Mouse (Mus musculus) liver, adult 2 months (tissue): ENCODE data around the gene Fzd9. TPM values are rescaled to one million over a fixed set of nuclear protein-coding genes. Genes with fewer than 3 reads are reported as not detected.

Experiments
- DNase-seq: peaks from one replicate; pipeline ENCODE4 v3.0.0-alpha.2; 2011; ENCODE audit warnings: low read depth, low spot score; ENCODE audit errors: extremely low read depth
- H3K27ac ChIP-seq: fragments of 200-500 bp; replicated peaks from 2 replicates; pipeline ENCODE4 v1.5.1; 2012; ENCODE audit warnings: low read depth, mild to moderate bottlenecking, control low read depth, inconsistent platforms, low read length; ENCODE audit not compliant: insufficient read depth
- H3K27me3 ChIP-seq: fragments of 200-500 bp; 2 replicates; pipeline ENCODE4 v1.6.1; 2012; ENCODE audit warnings: mild to moderate bottlenecking, moderate library complexity, low read length, inconsistent platforms; ENCODE audit not compliant: control insufficient read depth, insufficient read depth
- H3K36me3 ChIP-seq: fragments of 200-500 bp; 2 replicates; pipeline ENCODE4 v1.6.1; 2012; ENCODE audit warnings: low read length, inconsistent platforms; ENCODE audit not compliant: control insufficient read depth, insufficient read depth
- H3K4me1 ChIP-seq: fragments of 200-500 bp; 2 replicates; pipeline ENCODE4 v1.6.1; 2011; ENCODE audit warnings: low read length; ENCODE audit not compliant: control insufficient read depth, insufficient read depth
- H3K4me3 ChIP-seq: fragments of 200-500 bp; 2 replicates; pipeline ENCODE4 v1.5.1; 2011; ENCODE audit warnings: low read depth, mild to moderate bottlenecking, control low read depth, low read length, moderate library complexity; ENCODE audit not compliant: insufficient read depth
- H3K79me2 ChIP-seq: fragments of 200-500 bp; 2 replicates; pipeline ENCODE4 v1.6.1; 2012; ENCODE audit warnings: inconsistent platforms, mild to moderate bottlenecking, low read length, moderate library complexity; ENCODE audit not compliant: control insufficient read depth, insufficient read depth
- H3K9ac ChIP-seq: fragments of 200-500 bp; 2 replicates; pipeline ENCODE4 v1.6.1; 2012; ENCODE audit warnings: low read depth, mild to moderate bottlenecking, control low read depth, inconsistent platforms, low read length
- CTCF ChIP-seq: fragments of 200-500 bp; IDR thresholded peaks from 2 replicates; pipeline ENCODE4 v1.5.1; 2011; ENCODE audit warnings: low read depth, low read length, control low read depth
- POLR2A ChIP-seq: fragments of 200-500 bp; IDR thresholded peaks from 2 replicates; pipeline ENCODE4 v1.6.1; 2011; ENCODE audit warnings: low read length, control low read depth; ENCODE audit not compliant: insufficient read depth; ENCODE audit errors: extremely low read depth
- WGBS: fragments of 180-500 bp; shearing (Covaris S2); methylation state at CpG from one replicate; pipeline ENCODE4 v1.1.7; 2018; 5-methylcytosine and 5-hydroxymethylcytosine counted together
- polyA plus RNA-seq: library from polyadenylated mRNA; depleted of rRNA; stranded (reverse); fragments of >200 nt; gene quantifications from 2 replicates; pipeline ENCODE4 v1.2.3, GENCODE M21; 2012
- total RNA-seq: library from RNA; depleted of rRNA; stranded (reverse); fragments of >200 nt; gene quantifications from 2 replicates; pipeline ENCODE4 v1.2.3, GENCODE M21; 2014

The Fzd9 gene
- total and polyA plus RNA-seq, 2 experiments = 0.05 TPM; not detected in 1

DNA sequence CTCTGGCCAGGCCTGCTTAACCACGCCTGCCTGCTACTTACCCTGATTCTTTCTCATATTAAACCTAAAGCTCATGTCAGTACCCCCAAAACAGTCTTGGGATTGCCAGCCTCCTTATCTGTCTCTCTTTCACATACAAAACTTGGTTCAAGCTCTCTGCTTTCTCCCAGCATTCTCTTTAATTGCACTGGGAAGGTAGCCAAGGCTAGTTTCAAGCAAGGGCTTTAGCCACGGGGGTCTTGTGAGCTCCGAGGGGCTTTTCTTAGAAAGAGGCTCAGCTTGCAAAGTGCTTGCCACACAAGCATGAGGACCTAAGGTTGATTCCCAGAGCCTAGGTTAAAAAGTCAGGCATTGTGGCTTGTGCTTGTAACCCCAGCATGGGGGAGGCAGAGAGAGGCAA is 34.2 kb upstream of the Fzd9 start:
- Histone ChIP-seq H3K9ac (no peak overlapping the region), H3K27me3 (no peaks in the 10 kb centered on the region), H3K79me2 (no peaks in the 10 kb centered on the region), H3K4me3 (no peak overlapping the region), H3K27ac (no peak overlapping the region), H3K36me3 (no peaks in the 10 kb centered on the region), H3K4me1 (no peaks in the 10 kb centered on the region)
- 80% methylated on average over 3 of the region's 3 CpGs for WGBS
- no peak for TF ChIP-seq POLR2A
- no peak for TF ChIP-seq CTCF
- DNase-seq = no peak

DNA sequence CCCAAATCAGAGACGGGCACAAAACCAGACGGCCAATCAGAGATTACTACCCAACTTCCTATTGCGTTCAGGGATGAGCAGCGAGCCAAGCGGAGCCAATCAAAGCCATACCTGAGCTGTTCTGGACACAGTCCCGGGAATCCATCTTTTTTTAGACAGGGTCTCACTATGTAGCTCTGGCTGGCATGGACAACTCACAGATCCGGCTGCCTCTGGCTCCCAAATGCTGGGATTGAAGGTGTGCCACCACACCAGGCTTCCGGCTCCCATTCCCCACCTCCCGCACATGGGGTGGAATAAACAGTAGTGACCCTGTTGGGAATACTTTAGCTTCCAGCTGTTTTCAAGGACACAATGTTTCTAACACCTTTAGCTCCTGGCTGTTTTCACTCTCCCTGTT is 29.2 kb upstream of the Fzd9 start:
- Histone ChIP-seq H3K27ac (no peak overlapping the region), H3K4me1 (no peaks in the 10 kb centered on the region), H3K27me3 (0 out of 2 replicates have a peak, but pooled peaks cover 6% of the 10 kb centered on the region), H3K9ac (no peak overlapping the region), H3K79me2 (no peaks in the 10 kb centered on the region), H3K36me3 (no peaks in the 10 kb centered on the region), H3K4me3 (no peak overlapping the region)
- no peak for TF ChIP-seq POLR2A
- TF ChIP-seq CTCF = no peak
- DNase-seq = no peak
- 73% methylated on average over 9 of the region's 9 CpGs for WGBS

DNA sequence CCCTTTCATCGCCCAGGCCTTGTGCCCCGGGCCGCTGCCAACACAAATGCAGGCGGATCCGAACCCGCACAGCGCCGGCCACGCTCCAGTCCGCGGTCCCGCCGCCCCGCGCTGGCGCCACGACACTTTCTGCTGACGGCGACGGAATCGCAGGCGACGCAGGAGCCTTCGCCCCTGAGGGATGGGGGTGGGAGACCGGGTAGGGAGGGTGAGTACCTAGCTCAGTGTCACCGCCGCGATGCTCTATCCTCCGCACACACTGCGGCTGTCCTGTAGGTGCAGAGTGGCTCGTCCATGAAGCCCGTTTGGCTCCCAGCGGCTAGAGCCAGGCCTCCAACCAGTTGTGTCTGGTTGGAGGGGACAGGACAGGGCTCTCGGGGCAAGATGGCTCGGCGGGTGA is 25.6 kb upstream of the Fzd9 start:
- Histone ChIP-seq H3K79me2 (no peaks in the 10 kb centered on the region), H3K27ac (no peak overlapping the region), H3K4me3 (no peak overlapping the region), H3K36me3 (no peaks in the 10 kb centered on the region), H3K4me1 (no peaks in the 10 kb centered on the region), H3K27me3 (0 out of 2 replicates have a peak, but pooled peaks cover 6% of the 10 kb centered on the region), H3K9ac (no peak overlapping the region)
- whole genome bisulfite sequencing = 12% methylated on average over 36 of the region's 36 CpGs
- no peak for TF ChIP-seq CTCF
- no peak for TF ChIP-seq POLR2A
- no peak for DNase-seq

DNA sequence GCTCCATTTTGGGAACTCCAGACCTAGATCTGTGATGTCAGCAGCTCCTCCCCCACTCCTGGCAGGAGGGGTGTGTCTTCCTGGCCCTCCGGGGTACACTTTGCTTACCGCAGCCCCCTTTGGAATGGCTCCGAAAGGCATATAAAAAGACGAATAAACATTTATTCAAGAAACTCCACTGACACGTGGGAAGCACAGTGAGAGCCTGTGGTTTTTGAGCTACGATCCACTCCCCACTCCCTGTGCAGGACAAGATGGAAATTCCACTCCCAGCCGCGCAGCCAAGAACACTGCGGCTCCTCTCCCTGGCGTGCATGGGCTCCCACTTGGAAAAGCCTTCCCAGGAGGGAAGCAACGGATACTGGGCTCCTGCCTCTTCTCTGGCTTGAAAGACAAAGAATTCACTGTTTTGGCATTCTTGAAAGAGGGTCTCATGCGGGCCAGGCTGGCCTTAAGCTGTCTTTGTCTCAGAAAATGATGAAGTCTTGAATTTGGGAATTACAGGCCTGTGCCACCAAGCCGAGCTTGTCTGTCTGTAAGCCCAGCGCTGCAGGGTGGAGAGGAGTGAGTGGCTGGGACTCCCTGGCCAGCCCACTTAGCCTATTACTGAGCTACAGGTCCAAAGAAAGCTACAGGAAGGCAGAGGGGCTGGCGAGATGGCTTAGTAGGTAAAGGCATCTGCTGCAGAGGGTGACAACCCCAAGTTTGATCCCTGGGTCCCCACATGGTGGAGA is 23.8 kb upstream of the Fzd9 start:
- H3K9ac ChIP-seq = no peak overlapping the region
- 64% methylated on average over 15 of the region's 15 CpGs for WGBS
- TF ChIP-seq POLR2A (no peak), CTCF (no peak)
- 0 out of 2 replicates have a peak, but pooled peaks cover 6% of the 10 kb centered on the region for H3K27me3 ChIP-seq
- no peak for DNase-seq
- no peaks in the 10 kb centered on the region for H3K4me1 ChIP-seq
- H3K4me3 ChIP-seq = no peak overlapping the region
- H3K79me2 ChIP-seq = no peaks in the 10 kb centered on the region
- H3K27ac ChIP-seq = no peak overlapping the region
- H3K36me3 ChIP-seq = no peaks in the 10 kb centered on the region

DNA sequence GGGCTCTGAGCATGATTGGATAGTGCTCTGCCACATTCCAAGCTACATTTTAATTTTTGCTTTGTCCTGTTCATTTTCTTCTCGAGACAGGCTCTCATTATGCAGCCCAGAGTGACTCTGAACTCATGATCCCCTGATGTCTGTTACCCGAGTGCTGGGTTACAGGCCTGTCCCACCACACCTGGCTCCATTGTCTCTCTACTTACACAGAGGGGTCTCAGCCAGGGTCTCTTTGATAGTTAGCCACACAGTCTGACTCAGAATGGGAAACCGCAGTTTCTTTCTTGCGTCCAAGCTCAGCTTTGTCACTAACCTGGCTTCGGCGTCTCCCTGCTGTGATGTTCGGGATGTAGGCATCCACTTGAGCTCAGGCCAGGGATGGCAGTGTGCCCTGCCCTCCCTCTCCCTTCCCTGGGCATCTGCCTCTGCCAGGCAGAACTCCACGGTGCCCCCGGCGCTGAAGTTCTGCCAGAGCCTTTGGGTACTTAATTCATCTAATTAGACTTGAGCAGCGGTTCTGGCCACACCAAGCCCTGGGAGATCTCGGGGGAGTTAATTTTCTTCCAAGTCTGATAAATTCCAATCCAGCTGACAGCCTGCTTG is 20.6 kb upstream of the Fzd9 start:
- no peak for DNase-seq
- no peak for TF ChIP-seq CTCF
- no peak for TF ChIP-seq POLR2A
- Histone ChIP-seq H3K27ac (no peak overlapping the region), H3K36me3 (no peaks in the 10 kb centered on the region), H3K79me2 (no peaks in the 10 kb centered on the region), H3K4me1 (no peaks in the 10 kb centered on the region), H3K9ac (no peak overlapping the region), H3K27me3 (0 out of 2 replicates have a peak, but pooled peaks cover 3% of the 10 kb centered on the region), H3K4me3 (no peak overlapping the region)
- 85% methylated on average over 12 of the region's 12 CpGs for WGBS

DNA sequence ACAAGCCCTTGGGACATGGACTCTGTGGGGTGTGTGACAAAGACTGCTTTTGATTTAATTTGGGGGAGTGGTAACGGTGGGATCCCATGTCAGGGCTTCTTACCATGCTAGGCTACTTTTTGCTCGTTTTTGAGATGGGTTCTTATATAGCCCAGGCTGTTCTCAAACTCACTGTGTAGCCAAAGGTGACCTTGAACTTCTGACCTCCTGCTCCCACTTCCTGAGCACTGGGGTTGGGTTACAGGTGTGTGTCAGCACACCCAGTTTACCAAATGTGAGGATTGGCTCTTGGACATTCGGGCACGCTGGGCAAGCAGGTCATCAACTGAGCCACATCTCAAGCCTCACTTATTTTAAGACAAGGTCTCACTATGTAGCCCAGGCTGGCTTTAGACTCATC is 19.3 kb upstream of the Fzd9 start:
- Histone ChIP-seq H3K4me3 (no peak overlapping the region), H3K27me3 (no peaks in the 10 kb centered on the region), H3K36me3 (no peaks in the 10 kb centered on the region), H3K4me1 (no peaks in the 10 kb centered on the region), H3K27ac (no peak overlapping the region), H3K79me2 (no peaks in the 10 kb centered on the region), H3K9ac (no peak overlapping the region)
- no peak for TF ChIP-seq POLR2A
- no peak for TF ChIP-seq CTCF
- DNase-seq = no peak
- WGBS = 55% methylated on average over 4 of the region's 4 CpGs
